16 mouse cellular contexts compared by ENCODE assay signal in genomic region chr7:67523400-67523799, GRCm38 (mm10).
"Had no signal": no experiment of that assay in that cellular context is flagged by ENCODE, and none has a peak within 500 bp of the region (broad histone marks: within the 10 kb centered on the region; RNA-seq: fewer than 3 reads in every experiment).

No protein-coding gene starts in this region.

- H3K4me2 ChIP-seq: kidney, embryonic 15.5 days; liver, embryonic 13.5 days; neural tube, embryonic 13.5 days had no signal

- DNase-seq: kidney, adult 8-10 months; kidney, postnatal 10 days; kidney, postnatal 36 days; left cerebral cortex, postnatal 4 days; liver, embryonic 13.5 days; lung, adult 2 months; lung, postnatal 14 days; lung, postnatal 4 days; midbrain, embryonic 14.5 days; retina, postnatal 1 day; right cerebral cortex, postnatal 25 days; spleen, adult 18-20 months; thymus, adult 18-20 months; thymus, postnatal 4 days had no signal

- H3K36me3 ChIP-seq: kidney, embryonic 15.5 days; liver, embryonic 13.5 days; neural tube, embryonic 13.5 days had no signal

- H3K27me3 ChIP-seq: kidney, embryonic 15.5 days; liver, embryonic 13.5 days; neural tube, embryonic 13.5 days had no signal

- H3K27ac ChIP-seq: kidney, embryonic 15.5 days; liver, embryonic 13.5 days; neural tube, embryonic 13.5 days had no signal

- H3K9me3 ChIP-seq: kidney, embryonic 15.5 days; liver, embryonic 13.5 days; neural tube, embryonic 13.5 days had no signal

- H3K9ac ChIP-seq: kidney, embryonic 15.5 days; liver, embryonic 13.5 days; neural tube, embryonic 13.5 days had no signal

- H3K4me3 ChIP-seq: kidney, embryonic 15.5 days; liver, embryonic 13.5 days; neural tube, embryonic 13.5 days had no signal
